Mouse (Mus musculus): Measurements from ENCODE around the gene Eef2k. TPM values are rescaled to one million over a fixed set of nuclear protein-coding genes. Genes with fewer than 3 reads are reported as not detected.
A peak's percentile ranks its signal among the peaks of the same experiment; 100 is the strongest.

Eef2k gene
- polyA plus RNA-seq, 1 experiment from 2014 or later, result 12.4 TPM

GRCm38 (mm10) chr7:120844689-120845088 is 2.1 kb downstream of the Eef2k start:
- no peak overlapping the region for H3K27ac ChIP-seq (replicated peaks in 1 of 2; ENCODE audit: control insufficient read depth in 1 of 2, insufficient read depth in 1 of 2, low read depth in 2 of 2, low read length in 2 of 2)
- H3K36me3 ChIP-seq (ENCODE audit: control insufficient read depth, insufficient read depth, low read length), result peaks cover 8% of the 10 kb centered on the region; the same call in 1 of the 2 replicates
- H3K4me3 ChIP-seq (ENCODE audit: control insufficient read depth in 1 of 2, insufficient read depth in 1 of 2, low read depth in 1 of 2, low read length in 2 of 2), result peak overlapping the region in 1 of 2 experiments; percentile 88; a peak in 1 of 4 replicates
- peak overlapping the region; percentile 92 for H3K9ac ChIP-seq (ENCODE audit: low read length)
- peaks cover 2 to 10% of the 10 kb centered on the region in 2 experiments; a peak in 2 of 4 replicates for H3K4me1 ChIP-seq (ENCODE audit: control insufficient read depth in 2 of 2, insufficient read depth in 2 of 2, low read length in 2 of 2)
- 45% methylated on average over 9 of the region's 9 CpGs for WGBS
- H3K9me3 ChIP-seq (ENCODE audit: control insufficient read depth, low read length), result no peaks in the 10 kb centered on the region
- ATAC-seq (ENCODE audit: insufficient number of reproducible peaks, insufficient read depth, low FRiP score, low read depth), result no peak
- H3K27me3 ChIP-seq (ENCODE audit: control insufficient read depth, insufficient read depth, low read length), result no peaks in the 10 kb centered on the region
- H3K4me2 ChIP-seq (ENCODE audit: low read length), result peak overlapping the region; percentile 88

- 78% methylated on average over 3 of the region's 3 CpGs for WGBS
- Histone ChIP-seq H3K36me3 (ENCODE audit: control insufficient read depth, insufficient read depth, low read length) (peaks cover 8% of the 10 kb centered on the region; the same call in 1 of the 2 replicates), H3K4me3 (ENCODE audit: control insufficient read depth in 1 of 2, insufficient read depth in 1 of 2, low read depth in 1 of 2, low read length in 2 of 2) (no peak overlapping the region), H3K9me3 (ENCODE audit: control insufficient read depth, low read length) (no peaks in the 10 kb centered on the region), H3K27me3 (ENCODE audit: control insufficient read depth, insufficient read depth, low read length) (no peaks in the 10 kb centered on the region), H3K4me1 (ENCODE audit: control insufficient read depth in 2 of 2, insufficient read depth in 2 of 2, low read length in 2 of 2) (peaks cover 21 to 22% of the 10 kb centered on the region in 2 experiments), H3K27ac (replicated peaks in 1 of 2; ENCODE audit: control insufficient read depth in 1 of 2, insufficient read depth in 1 of 2, low read depth in 2 of 2, low read length in 2 of 2) (no peak overlapping the region), H3K9ac (ENCODE audit: low read length) (no peak overlapping the region), H3K4me2 (ENCODE audit: low read length) (no peak overlapping the region)
- no peak for ATAC-seq (ENCODE audit: insufficient number of reproducible peaks, insufficient read depth, low FRiP score, low read depth)
These were observed 6.3 kb downstream of the Eef2k start for GRCm38 (mm10) chr7:120848831-120849512.

- H3K27ac ChIP-seq (replicated peaks in 1 of 2; ENCODE audit: control insufficient read depth in 1 of 2, insufficient read depth in 1 of 2, low read depth in 2 of 2, low read length in 2 of 2), result no peak overlapping the region
- peaks cover 8% of the 10 kb centered on the region; the same call in 1 of the 2 replicates for H3K36me3 ChIP-seq (ENCODE audit: control insufficient read depth, insufficient read depth, low read length)
- WGBS, result 97% methylated on average over 3 of the region's 3 CpGs
- no peak overlapping the region for H3K4me2 ChIP-seq (ENCODE audit: low read length)
- no peak overlapping the region for H3K4me3 ChIP-seq (ENCODE audit: control insufficient read depth in 1 of 2, insufficient read depth in 1 of 2, low read depth in 1 of 2, low read length in 2 of 2)
- ATAC-seq (ENCODE audit: insufficient number of reproducible peaks, insufficient read depth, low FRiP score, low read depth), result no peak
- H3K9ac ChIP-seq (ENCODE audit: low read length), result no peak overlapping the region
- H3K4me1 ChIP-seq (ENCODE audit: control insufficient read depth in 2 of 2, insufficient read depth in 2 of 2, low read length in 2 of 2), result peaks cover 20 to 21% of the 10 kb centered on the region in 2 experiments
- no peaks in the 10 kb centered on the region for H3K27me3 ChIP-seq (ENCODE audit: control insufficient read depth, insufficient read depth, low read length)
- H3K9me3 ChIP-seq (ENCODE audit: control insufficient read depth, low read length), result no peaks in the 10 kb centered on the region
These were observed 7.5 kb downstream of the Eef2k start for GRCm38 (mm10) chr7:120850165-120850564.

- Histone ChIP-seq H3K4me2 (ENCODE audit: low read length) (no peak overlapping the region), H3K4me3 (ENCODE audit: control insufficient read depth in 1 of 2, insufficient read depth in 1 of 2, low read depth in 1 of 2, low read length in 2 of 2) (no peak overlapping the region), H3K9me3 (ENCODE audit: control insufficient read depth, low read length) (no peaks in the 10 kb centered on the region), H3K27me3 (ENCODE audit: control insufficient read depth, insufficient read depth, low read length) (no peaks in the 10 kb centered on the region), H3K9ac (ENCODE audit: low read length) (no peak overlapping the region), H3K36me3 (ENCODE audit: control insufficient read depth, insufficient read depth, low read length) (peaks cover 15% of the 10 kb centered on the region; the same call in 1 of the 2 replicates), H3K27ac (replicated peaks in 1 of 2; ENCODE audit: control insufficient read depth in 1 of 2, insufficient read depth in 1 of 2, low read depth in 2 of 2, low read length in 2 of 2) (no peak overlapping the region), H3K4me1 (ENCODE audit: control insufficient read depth in 2 of 2, insufficient read depth in 2 of 2, low read length in 2 of 2) (peaks cover 22 to 50% of the 10 kb centered on the region in 2 experiments)
- ATAC-seq (ENCODE audit: insufficient number of reproducible peaks, insufficient read depth, low FRiP score, low read depth), result no peak
- 85% methylated on average over 11 of the region's 11 CpGs for WGBS
These were observed 17.2 kb downstream of the Eef2k start for GRCm38 (mm10) chr7:120859854-120860253.

GRCm38 (mm10) chr7:120860799-120861487 is 18.3 kb downstream of the Eef2k start:
- peaks cover 15% of the 10 kb centered on the region; the same call in 1 of the 2 replicates for H3K36me3 ChIP-seq (ENCODE audit: control insufficient read depth, insufficient read depth, low read length)
- no peak overlapping the region for H3K27ac ChIP-seq (replicated peaks in 1 of 2; ENCODE audit: control insufficient read depth in 1 of 2, insufficient read depth in 1 of 2, low read depth in 2 of 2, low read length in 2 of 2)
- H3K27me3 ChIP-seq (ENCODE audit: control insufficient read depth, insufficient read depth, low read length), result no peaks in the 10 kb centered on the region
- no peak overlapping the region for H3K4me2 ChIP-seq (ENCODE audit: low read length)
- H3K4me3 ChIP-seq (ENCODE audit: control insufficient read depth in 1 of 2, insufficient read depth in 1 of 2, low read depth in 1 of 2, low read length in 2 of 2), result no peak overlapping the region
- no peaks in the 10 kb centered on the region for H3K9me3 ChIP-seq (ENCODE audit: control insufficient read depth, low read length)
- ATAC-seq (ENCODE audit: insufficient number of reproducible peaks, insufficient read depth, low FRiP score, low read depth), result no peak
- H3K9ac ChIP-seq (ENCODE audit: low read length), result no peak overlapping the region
- peaks cover 28 to 54% of the 10 kb centered on the region in 2 experiments for H3K4me1 ChIP-seq (ENCODE audit: control insufficient read depth in 2 of 2, insufficient read depth in 2 of 2, low read length in 2 of 2)
- WGBS, result 50% methylated on average over 10 of the region's 10 CpGs

- Histone ChIP-seq H3K9ac (ENCODE audit: low read length) (no peak overlapping the region), H3K4me1 (ENCODE audit: control insufficient read depth in 2 of 2, insufficient read depth in 2 of 2, low read length in 2 of 2) (peaks cover 30 to 60% of the 10 kb centered on the region in 2 experiments), H3K4me3 (ENCODE audit: control insufficient read depth in 1 of 2, insufficient read depth in 1 of 2, low read depth in 1 of 2, low read length in 2 of 2) (no peak overlapping the region), H3K27me3 (ENCODE audit: control insufficient read depth, insufficient read depth, low read length) (no peaks in the 10 kb centered on the region), H3K27ac (replicated peaks in 1 of 2; ENCODE audit: control insufficient read depth in 1 of 2, insufficient read depth in 1 of 2, low read depth in 2 of 2, low read length in 2 of 2) (peak overlapping the region in 1 of 2 experiments; percentile 16; a peak in 1 of 4 replicates), H3K9me3 (ENCODE audit: control insufficient read depth, low read length) (no peaks in the 10 kb centered on the region), H3K36me3 (ENCODE audit: control insufficient read depth, insufficient read depth, low read length) (peaks cover 15% of the 10 kb centered on the region; the same call in 1 of the 2 replicates), H3K4me2 (ENCODE audit: low read length) (0 out of 2 replicates have a peak overlapping the region, but pooled peaks have one; percentile 16)
- WGBS, result 8% methylated on average over 2 of the region's 2 CpGs
- ATAC-seq (ENCODE audit: insufficient number of reproducible peaks, insufficient read depth, low FRiP score, low read depth), result no peak
These were observed 18.9 kb downstream of the Eef2k start for GRCm38 (mm10) chr7:120861488-120862047.

GRCm38 (mm10) chr7:120862196-120862595 is 19.6 kb downstream of the Eef2k start:
- peaks cover 30 to 66% of the 10 kb centered on the region in 2 experiments for H3K4me1 ChIP-seq (ENCODE audit: control insufficient read depth in 2 of 2, insufficient read depth in 2 of 2, low read length in 2 of 2)
- 0 out of 4 replicates have a peak overlapping the region, but pooled peaks of 1 of the 2 experiments have one; percentile 16 for H3K27ac ChIP-seq (replicated peaks in 1 of 2; ENCODE audit: control insufficient read depth in 1 of 2, insufficient read depth in 1 of 2, low read depth in 2 of 2, low read length in 2 of 2)
- no peak overlapping the region for H3K4me2 ChIP-seq (ENCODE audit: low read length)
- no peak overlapping the region for H3K4me3 ChIP-seq (ENCODE audit: control insufficient read depth in 1 of 2, insufficient read depth in 1 of 2, low read depth in 1 of 2, low read length in 2 of 2)
- no peaks in the 10 kb centered on the region for H3K27me3 ChIP-seq (ENCODE audit: control insufficient read depth, insufficient read depth, low read length)
- WGBS, result 46% methylated on average over 3 of the region's 3 CpGs
- H3K36me3 ChIP-seq (ENCODE audit: control insufficient read depth, insufficient read depth, low read length), result peaks cover 15% of the 10 kb centered on the region; the same call in 1 of the 2 replicates
- no peaks in the 10 kb centered on the region for H3K9me3 ChIP-seq (ENCODE audit: control insufficient read depth, low read length)
- ATAC-seq (ENCODE audit: insufficient number of reproducible peaks, insufficient read depth, low FRiP score, low read depth), result no peak
- H3K9ac ChIP-seq (ENCODE audit: low read length), result no peak overlapping the region

Data from heart, embryonic 14.5 days (tissue).